Mouse (Mus musculus): ENCODE data around the gene Abl1.

Gene Abl1

DNA sequence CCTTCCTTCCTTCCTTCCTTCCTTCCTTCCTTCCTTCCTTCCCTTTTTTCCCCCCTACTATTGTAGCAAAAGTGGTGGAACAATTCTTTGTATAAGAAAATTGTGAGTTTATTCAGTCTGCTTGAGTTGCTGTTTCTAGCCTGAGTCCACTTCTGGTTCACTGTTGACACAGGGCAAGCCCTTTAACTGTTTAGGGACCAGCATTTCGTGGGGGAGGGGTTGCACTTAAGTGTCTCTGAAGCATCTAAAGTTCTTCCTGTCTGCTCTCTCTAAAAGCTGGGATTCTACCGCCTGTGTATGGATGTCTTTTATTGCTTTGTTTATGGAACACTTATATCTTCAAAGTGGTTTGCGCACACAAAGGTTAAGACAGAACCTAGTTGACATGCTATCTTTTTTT, 1.9 kb downstream of the Abl1 start:
- DNase-seq, result no peak

- DNase-seq, result peak in 1 of 2 experiments; percentile 13
Measured at GRCm38 (mm10) chr2:31698209-31698608, 10.0 kb downstream of the Abl1 start.

DNA sequence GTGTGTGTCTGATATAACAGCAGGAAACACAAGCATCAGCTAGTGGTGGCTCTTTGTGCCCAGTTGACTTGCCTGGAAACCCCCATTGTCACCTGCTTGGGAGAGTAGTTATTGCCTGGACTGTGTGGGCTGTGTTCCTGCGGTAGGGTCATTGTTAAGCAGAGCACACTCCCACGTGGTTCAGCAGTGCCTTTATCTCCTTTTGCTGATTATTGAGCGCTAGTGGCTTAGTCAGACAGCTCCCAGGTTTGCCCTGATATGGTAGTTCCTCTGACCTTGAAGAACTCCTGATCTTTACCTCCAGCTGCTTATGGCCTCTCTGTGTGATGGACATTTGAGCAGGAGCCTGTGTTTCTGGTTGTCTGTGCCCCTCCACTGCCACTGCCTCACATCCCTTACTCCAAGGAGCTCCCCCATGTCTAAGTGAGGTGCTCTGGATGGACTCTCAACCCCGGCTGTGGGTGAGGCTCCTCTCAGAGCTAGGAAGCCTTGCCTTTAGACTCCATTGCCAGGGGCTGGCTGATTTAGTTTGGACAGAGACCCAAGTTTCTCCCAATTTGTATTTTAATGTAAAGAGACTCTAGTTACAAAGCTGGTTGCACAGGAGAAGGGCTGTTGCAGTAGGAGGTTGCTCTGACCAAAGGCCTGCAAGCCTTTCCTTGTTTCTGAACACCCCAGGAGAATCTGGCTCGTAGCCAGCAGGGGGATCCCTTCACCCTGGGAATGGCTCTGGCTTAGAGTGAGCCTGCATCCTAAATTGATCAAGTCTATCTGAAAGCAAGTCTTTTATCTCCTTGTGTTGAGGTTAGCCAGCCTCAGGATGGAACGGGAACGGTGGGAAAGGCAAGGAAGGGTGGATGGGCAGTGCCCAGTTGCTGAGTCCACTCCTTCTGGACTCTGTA, 12.6 kb downstream of the Abl1 start:
- no peak for DNase-seq

DNA sequence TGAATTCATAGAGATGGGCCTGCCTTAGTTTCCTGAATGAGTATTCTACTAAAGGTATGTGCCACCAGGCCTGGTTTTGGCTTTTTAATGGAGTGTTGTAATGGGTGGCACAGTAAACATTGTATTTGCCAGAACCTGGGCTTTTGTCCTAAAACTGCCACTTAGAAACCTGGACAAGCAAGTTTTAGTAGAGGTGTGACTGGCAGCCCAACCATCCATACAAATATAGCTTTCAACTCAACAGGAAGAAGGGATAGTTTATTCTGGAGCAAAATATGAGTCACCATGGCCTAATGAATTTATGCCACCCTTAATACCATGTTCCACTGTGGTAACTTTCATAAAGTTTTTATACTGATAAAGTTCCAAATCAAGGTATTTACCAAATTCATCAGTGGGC, 15.1 kb downstream of the Abl1 start:
- DNase-seq, result no peak

DNA sequence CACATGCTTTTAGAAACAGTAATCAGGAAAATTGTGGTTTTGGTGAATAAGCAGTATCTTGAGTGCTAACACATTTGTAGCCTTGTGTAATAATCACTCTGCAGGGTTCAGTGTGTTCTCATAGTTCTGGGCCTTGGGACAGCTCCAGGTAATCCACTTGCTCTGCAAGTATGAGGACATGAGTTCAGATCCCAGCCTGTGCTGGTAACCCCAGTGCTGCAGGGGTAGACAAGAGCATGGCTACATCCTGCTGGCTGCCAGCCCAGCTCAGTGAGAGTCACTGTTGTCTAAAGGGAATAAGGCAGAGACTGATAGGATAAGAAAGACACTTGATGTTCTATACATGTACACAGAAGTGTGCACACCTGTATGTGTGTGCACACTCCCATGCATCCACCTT, 17.7 kb downstream of the Abl1 start:
- DNase-seq, result no peak

DNA sequence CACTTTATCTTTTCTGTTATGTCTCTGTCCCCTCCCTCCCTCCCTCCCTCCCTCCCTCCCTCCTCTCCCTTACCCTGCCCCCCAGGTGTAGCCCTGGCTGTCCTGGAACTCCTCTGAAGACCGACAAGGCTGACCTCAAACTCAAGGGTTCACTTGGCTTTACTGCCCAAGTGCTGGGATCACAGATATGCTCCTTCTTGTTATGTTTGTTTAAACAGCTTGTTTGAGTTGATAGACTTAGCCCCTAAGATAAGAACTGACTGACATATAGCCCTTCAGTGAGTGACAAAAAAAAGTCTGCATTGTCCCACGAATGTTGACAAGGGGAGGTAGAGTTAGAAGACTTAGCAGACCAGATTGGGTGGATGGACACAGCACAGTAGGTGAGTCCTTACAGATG, 18.4 kb downstream of the Abl1 start:
- DNase-seq, result no peak

- DNase-seq, result no peak
Measured at GRCm38 (mm10) chr2:31712716-31713115, 24.5 kb downstream of the Abl1 start.

DNA sequence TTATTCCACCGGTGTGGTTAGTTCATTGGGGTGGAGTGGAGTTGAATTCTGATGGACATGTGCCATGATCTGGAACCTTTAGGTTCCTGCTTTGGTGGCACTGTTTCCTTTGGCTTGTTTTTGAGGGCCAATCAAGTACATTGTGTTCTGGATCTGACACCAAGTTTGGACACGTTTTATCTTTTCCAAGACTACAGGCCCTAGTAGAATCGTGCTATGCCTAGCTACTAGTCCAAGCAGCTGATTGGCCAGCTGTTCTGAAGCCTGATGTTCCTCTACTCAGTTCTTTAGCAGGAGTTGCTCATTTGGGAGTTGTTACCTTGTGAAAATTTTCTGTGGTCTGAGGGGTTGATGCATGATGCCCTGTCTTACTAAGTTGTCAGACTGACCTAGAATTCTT, 25.6 kb downstream of the Abl1 start:
- DNase-seq, result no peak

GRCm38 (mm10) chr2:31714780-31715179, 26.6 kb downstream of the Abl1 start:
- no peak for DNase-seq

- no peak for DNase-seq
Measured at GRCm38 (mm10) chr2:31715985-31716384, 27.8 kb downstream of the Abl1 start.

DNA sequence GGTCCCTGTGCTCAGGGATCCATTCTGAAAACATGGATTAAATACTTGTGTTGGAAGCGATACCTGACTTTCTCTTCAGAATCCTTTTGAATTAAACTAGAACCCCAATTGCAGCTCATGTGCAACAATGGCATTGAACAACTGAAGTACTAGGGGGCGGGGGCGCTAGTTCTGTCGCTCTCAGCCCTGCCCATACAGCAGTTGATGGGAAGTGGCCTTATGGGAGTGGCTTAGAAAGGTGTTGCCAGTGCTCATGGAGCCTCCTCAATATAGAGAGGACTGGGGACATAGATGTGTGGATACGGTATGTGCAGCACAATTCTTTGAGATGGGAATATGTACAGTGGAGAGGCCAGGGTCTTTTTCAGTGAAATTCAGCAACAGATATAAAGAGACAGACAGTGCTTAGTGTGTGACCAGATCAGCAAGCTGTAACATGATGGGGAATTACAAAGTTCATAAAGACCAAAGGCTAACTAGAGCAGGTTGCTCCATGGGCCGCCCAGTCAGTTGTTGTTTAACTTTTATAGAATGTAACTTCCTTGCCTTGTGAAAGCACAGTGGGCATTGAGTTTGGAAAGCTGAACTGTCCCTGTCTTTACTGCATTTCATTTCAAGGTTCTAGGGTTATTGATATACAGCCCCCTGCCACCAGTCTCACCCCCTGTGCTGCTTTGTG, 31.2 kb downstream of the Abl1 start:
- DNase-seq, result no peak

- no peak for DNase-seq
Measured at GRCm38 (mm10) chr2:31719944-31720343, 31.8 kb downstream of the Abl1 start.

GRCm38 (mm10) chr2:31720783-31721182, 32.6 kb downstream of the Abl1 start:
- peak in 1 of 2 experiments; percentile 32 for DNase-seq

GRCm38 (mm10) chr2:31724730-31725490, 36.7 kb downstream of the Abl1 start:
- no peak for DNase-seq

- DNase-seq, result no peak
Measured at GRCm38 (mm10) chr2:31727576-31728277, 39.6 kb downstream of the Abl1 start.

- DNase-seq, result no peak
Measured at GRCm38 (mm10) chr2:31730640-31731039, 42.5 kb downstream of the Abl1 start.

DNA sequence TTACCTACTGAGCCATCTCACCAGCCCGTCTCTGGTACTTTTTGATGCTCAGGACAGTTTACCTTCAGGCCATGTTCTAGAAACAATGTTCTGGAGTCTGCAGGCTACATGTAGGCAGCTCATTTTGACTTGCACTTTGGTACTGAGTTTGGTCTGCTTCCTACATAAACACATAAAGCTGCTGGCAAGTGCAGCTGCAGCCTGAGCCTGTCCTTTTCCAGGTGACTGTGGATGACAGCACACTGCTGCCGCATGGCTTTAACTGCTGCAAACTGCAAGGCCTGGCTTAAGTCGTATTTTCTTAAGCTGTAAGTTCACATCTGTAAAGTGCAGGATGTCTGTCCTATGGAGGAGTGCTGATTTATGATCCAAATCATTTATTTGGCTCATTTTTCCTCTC, 44.3 kb downstream of the Abl1 start:
- no peak for DNase-seq

DNA sequence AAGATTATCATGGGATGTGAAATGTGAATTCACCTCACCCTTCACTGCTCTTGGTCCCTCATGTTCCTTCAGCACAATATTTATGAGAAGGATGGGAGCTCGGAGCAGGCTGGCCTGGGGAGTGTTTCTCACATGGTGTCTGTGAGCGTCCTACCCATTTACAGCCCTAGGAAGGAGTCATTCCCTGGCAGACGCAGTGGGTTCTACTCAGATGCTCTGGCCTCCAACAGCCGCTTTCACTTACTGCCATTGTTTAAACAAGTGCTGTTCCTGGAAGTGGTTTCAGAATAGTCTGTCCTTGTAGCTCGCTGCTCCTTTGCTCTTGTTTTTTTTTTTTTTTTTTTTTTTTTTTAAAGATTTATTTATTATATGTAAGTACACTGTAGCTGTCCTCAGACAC, 45.4 kb downstream of the Abl1 start:
- peak; percentile 10 to 32 for DNase-seq

DNA sequence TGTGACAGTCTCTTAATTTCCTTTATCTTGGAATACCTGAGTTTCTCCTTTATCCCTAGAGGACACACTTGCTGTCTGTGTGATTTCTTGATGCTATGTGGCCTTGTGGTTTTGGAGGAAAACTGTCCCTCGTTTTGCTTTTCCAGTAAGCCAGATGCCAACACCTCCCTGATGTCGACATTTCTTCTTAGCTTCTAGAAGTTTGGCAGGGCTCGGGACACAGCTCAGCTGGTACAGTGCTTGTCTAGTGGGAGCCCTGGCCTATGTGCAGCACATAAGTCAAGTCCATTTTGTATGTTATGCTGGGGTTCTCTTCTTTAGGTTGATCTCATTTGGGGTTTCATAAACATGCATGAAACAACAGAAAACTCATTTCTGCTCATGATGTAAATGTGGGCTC, 50.9 kb downstream of the Abl1 start:
- DNase-seq, result peak in 1 of 2 experiments; percentile 51

- no peak for DNase-seq
Measured at GRCm38 (mm10) chr2:31741728-31742127, 53.6 kb downstream of the Abl1 start.

GRCm38 (mm10) chr2:31742134-31742533, 54.0 kb downstream of the Abl1 start:
- DNase-seq, result peak; percentile 42 to 52

DNA sequence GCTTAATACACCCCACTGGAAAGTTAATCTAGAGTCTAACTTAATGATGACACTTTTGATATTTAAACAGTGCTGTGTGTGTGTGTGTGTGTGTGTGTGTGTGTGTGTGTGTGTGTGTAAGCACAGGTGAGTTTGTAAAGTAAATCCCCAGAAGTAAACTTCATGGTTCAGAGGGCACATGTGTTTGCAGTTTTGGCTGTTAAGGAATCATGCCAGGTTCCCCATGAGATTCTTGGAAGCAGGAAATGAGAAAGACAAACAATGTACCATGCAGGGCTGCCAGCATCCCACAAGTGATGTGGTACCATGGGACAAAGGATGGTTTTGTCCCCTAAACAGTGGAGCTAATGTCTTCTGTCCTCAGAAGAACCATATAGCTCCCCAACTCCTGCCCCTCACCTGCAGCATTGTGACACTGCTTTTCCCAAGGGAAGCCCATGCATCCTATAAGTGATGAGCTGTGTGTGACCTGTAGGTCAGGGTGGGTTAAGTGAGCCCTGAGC, 57.6 kb downstream of the Abl1 start:
- no peak for DNase-seq

GRCm38 (mm10) chr2:31746835-31747234, 58.7 kb downstream of the Abl1 start:
- no peak for DNase-seq

All from lung, postnatal 4 days (tissue).